ENCODE assay signal across 17 mouse cellular contexts in the genomic region with DNA sequence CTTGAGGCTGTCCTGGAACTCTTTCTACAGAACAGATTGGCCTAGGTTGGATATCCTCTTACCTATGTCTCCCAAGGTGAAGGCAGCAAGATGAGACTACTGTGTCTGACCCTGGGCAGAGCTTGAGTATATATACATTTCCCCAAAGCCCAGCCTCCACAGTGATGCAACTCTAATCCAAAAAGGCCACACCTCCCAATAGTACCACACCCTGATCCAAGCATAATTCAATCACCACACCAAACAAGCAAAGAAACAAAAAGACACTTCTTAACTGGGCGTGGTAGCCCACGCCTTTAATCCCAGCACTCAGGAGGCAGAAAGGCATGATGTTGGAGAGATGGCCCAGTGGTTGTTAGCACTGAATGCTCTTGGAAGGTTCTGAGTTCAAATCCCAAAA. TPM values are rescaled to one million over a fixed set of nuclear protein-coding genes. Genes with fewer than 3 reads are reported as not detected.
"Had no signal": no experiment of that assay in that cellular context is flagged by ENCODE, and none has a peak within 500 bp of the region (broad histone marks: within the 10 kb centered on the region; RNA-seq: fewer than 3 reads in every experiment).

Gm5039 (minus strand) TSS at position 101 of the 400 bp plus-strand sequence.

RNA-seq across cellular contexts. Expression of gene Gm5039, which starts in this region (rescaled TPM):
- total RNA-seq: heart, postnatal 10 days; heart, postnatal 14 days; heart, postnatal 25 days; heart, postnatal 36 days; heart, postnatal 4 days; hematopoietic stem cell, adult 5-6 weeks; hindbrain, postnatal 0 days; layer of hippocampus, adult 18-20 months; layer of hippocampus, adult 2 months; layer of hippocampus, adult 8-10 months; layer of hippocampus, postnatal 10 days; layer of hippocampus, postnatal 14 days; layer of hippocampus, postnatal 25 days; layer of hippocampus, postnatal 36 days; left cerebral cortex, adult 18-20 months; left cerebral cortex, adult 2 months; left cerebral cortex, adult 8-10 months had no signal
